Mouse (Mus musculus) ES-E14 (cell line): ENCODE data around the gene Cers5. TPM values are rescaled to one million over a fixed set of nuclear protein-coding genes. Genes with fewer than 3 reads are reported as not detected.

Experiments used
- DNase-seq: peaks from one replicate; pipeline ENCODE4 v3.0.0-alpha.2; 2013; ENCODE audit warnings: low read depth, low spot score
- H3K27ac ChIP-seq: 2 replicates; pipeline ENCODE4 v1.5.1; 2012; ENCODE audit warnings: low read depth, mild to moderate bottlenecking, low read length, moderate library complexity, mixed read lengths; ENCODE audit not compliant: poor library complexity, insufficient read depth, severe bottlenecking
- H3K36me3 ChIP-seq: 2 replicates; pipeline ENCODE4 v1.6.1; 2012; ENCODE audit warnings: mild to moderate bottlenecking, low read length, moderate library complexity, mixed read lengths; ENCODE audit not compliant: control insufficient read depth, poor library complexity, insufficient read depth, severe bottlenecking
- H3K4me1 ChIP-seq, 2 experiments: fragments of 150-350 bp in 1 of 2; sonication (generic) in 1 of 2; 2 replicates each; pipeline ENCODE4 v1.6.1; 2012; ENCODE audit warnings: low read length in 2 of 2, mild to moderate bottlenecking in 1 of 2, mixed read lengths in 1 of 2; ENCODE audit not compliant: control insufficient read depth in 2 of 2, insufficient read depth in 2 of 2, poor library complexity in 1 of 2
- H3K4me3 ChIP-seq, 2 experiments: fragments of 150-350 bp in 1 of 2; sonication (generic) in 1 of 2; 2 replicates each; pipeline ENCODE4 v1.5.1; 2012; ENCODE audit warnings: low read length in 2 of 2, low read depth in 1 of 2, mild to moderate bottlenecking in 1 of 2, mixed read lengths in 1 of 2; ENCODE audit not compliant: insufficient read depth in 1 of 2, poor library complexity in 1 of 2, severe bottlenecking in 1 of 2
- H3K9ac ChIP-seq: 2 replicates; pipeline ENCODE4 v1.6.1; 2012; ENCODE audit warnings: low read depth, mild to moderate bottlenecking, low read length, mixed read lengths; ENCODE audit not compliant: poor library complexity, insufficient read depth, severe bottlenecking
- H3K9me3 ChIP-seq: fragments of 150-350 bp; sonication (generic); 2 replicates; pipeline ENCODE4 v1.6.1; 2012; ENCODE audit warnings: low read depth, mild to moderate bottlenecking, low read length; ENCODE audit not compliant: control insufficient read depth, insufficient read depth
- CHD2 ChIP-seq: IDR thresholded peaks from 2 replicates; pipeline ENCODE4 v1.6.1; 2014; ENCODE audit warnings: mild to moderate bottlenecking, low read depth, low read length, inconsistent platforms
- HCFC1 ChIP-seq: IDR thresholded peaks from 2 replicates; pipeline ENCODE4 v1.6.1; 2012; ENCODE audit warnings: low read length, inconsistent platforms, borderline replicate concordance; ENCODE audit not compliant: insufficient read depth
- MAFK ChIP-seq: IDR thresholded peaks from 2 replicates; pipeline ENCODE4 v1.6.1; 2014; ENCODE audit warnings: mild to moderate bottlenecking, low read depth, low read length, inconsistent platforms; ENCODE audit not compliant: insufficient read depth
- ZC3H11A ChIP-seq: IDR thresholded peaks from 2 replicates; pipeline ENCODE4 v1.6.1; 2012; ENCODE audit warnings: low read depth, mild to moderate bottlenecking, inconsistent platforms, low read length, borderline replicate concordance
- ZNF384 ChIP-seq: IDR thresholded peaks from 2 replicates; pipeline ENCODE4 v1.6.1; 2012; ENCODE audit warnings: low read depth, low read length, inconsistent platforms
- in situ Hi-C, 2 experiments: fragments of 600-800 bp; cut with MboI; formaldehyde crosslinking; loops; one replicate each; pipeline ENCODE4 v1.15.1; 2025; ENCODE audit warnings: low sequenced_read_pairs in 2 of 2, inconsistent platforms in 1 of 2; ENCODE audit not compliant: unreplicated experiment in 2 of 2
- total RNA-seq: library from RNA; depleted of rRNA; stranded (reverse); fragments of 300-350 nt; gene quantifications from 2 replicates; pipeline ENCODE4 v1.2.3, GENCODE M21; 2012

Cers5 gene
- total RNA-seq, 1 experiment, result 126 TPM

- H3K36me3 ChIP-seq, result peaks cover 12% of the 10 kb centered on the region
- H3K27ac ChIP-seq, result no peak overlapping the region
- no peak for DNase-seq
- in situ Hi-C loops, result no loop called here
- H3K9ac ChIP-seq, result no peak overlapping the region
- no peaks in the 10 kb centered on the region for H3K4me1 ChIP-seq
- H3K4me3 ChIP-seq, result no peak overlapping the region
- TF ChIP-seq ZNF384 (no peak), ZC3H11A (no peak), HCFC1 (no peak), CHD2 (no peak), MAFK (no peak)
- no peaks in the 10 kb centered on the region for H3K9me3 ChIP-seq
These were observed 39.5 kb downstream of the Cers5 start for GRCm38 (mm10) chr15:99733186-99733585.

GRCm38 (mm10) chr15:99731678-99732077 is 41.0 kb downstream of the Cers5 start:
- Histone ChIP-seq H3K4me3 (no peak overlapping the region), H3K4me1 (no peaks in the 10 kb centered on the region), H3K9me3 (no peaks in the 10 kb centered on the region), H3K27ac (no peak overlapping the region), H3K36me3 (peaks cover 15% of the 10 kb centered on the region), H3K9ac (no peak overlapping the region)
- in situ Hi-C loops, result no loop called here
- no peak for DNase-seq
- TF ChIP-seq MAFK, result no peak
- TF ChIP-seq CHD2, result no peak
- no peak for TF ChIP-seq HCFC1
- no peak for TF ChIP-seq ZC3H11A
- no peak for TF ChIP-seq ZNF384

- H3K27ac ChIP-seq, result no peak overlapping the region; the same call in 1 of the 2 replicates
These were observed 41.5 kb downstream of the Cers5 start for GRCm38 (mm10) chr15:99731167-99731566.

GRCm38 (mm10) chr15:99729056-99729783 is 43.5 kb downstream of the Cers5 start:
- Histone ChIP-seq H3K9ac (no peak overlapping the region), H3K9me3 (no peaks in the 10 kb centered on the region), H3K4me1 (peaks cover 2 to 9% of the 10 kb centered on the region in 2 experiments; a peak in 3 of 4 replicates), H3K36me3 (peaks cover 5% of the 10 kb centered on the region; the same call in 1 of the 2 replicates), H3K27ac (no peak overlapping the region), H3K4me3 (no peak overlapping the region)
- TF ChIP-seq HCFC1 (no peak), MAFK (no peak)
- in situ Hi-C loops, result no loop called here
- no peak for DNase-seq

More at GRCm38 (mm10) chr15:99731167-99731566, 41.5 kb downstream of the Cers5 start:
- Histone ChIP-seq H3K36me3 (peaks cover 12% of the 10 kb centered on the region), H3K4me1 (no peaks in the 10 kb centered on the region), H3K4me3 (no peak overlapping the region), H3K9me3 (no peaks in the 10 kb centered on the region), H3K9ac (no peak overlapping the region)
- TF ChIP-seq ZNF384 (no peak), MAFK (peak; percentile 80)
- DNase-seq, result no peak
- in situ Hi-C loops, result no loop called here

- H3K9me3 ChIP-seq, result no peaks in the 10 kb centered on the region
- no peak overlapping the region for H3K4me3 ChIP-seq
- H3K27ac ChIP-seq, result no peak overlapping the region
- in situ Hi-C loops, result no loop called here
- peaks cover 4% of the 10 kb centered on the region; the same call in 1 of the 2 replicates for H3K36me3 ChIP-seq
- no peak for TF ChIP-seq CHD2
- TF ChIP-seq ZNF384, result 0 out of 2 replicates have a peak, but pooled peaks have one; percentile 15
- no peak for TF ChIP-seq HCFC1
- no peak for TF ChIP-seq MAFK
- no peak for TF ChIP-seq ZC3H11A
- no peak for DNase-seq
- no peak overlapping the region for H3K9ac ChIP-seq
- H3K4me1 ChIP-seq, result peaks cover 5 to 16% of the 10 kb centered on the region in 2 experiments; a peak in 3 of 4 replicates
These were observed 44.5 kb downstream of the Cers5 start for GRCm38 (mm10) chr15:99728211-99728610.
